Mouse (Mus musculus) erythroblast, embryonic 14.5 days (primary cell): Measurements from ENCODE around the gene Mad2l2.

Experiments used
- GATA1 ChIP-seq: IDR thresholded peaks from 2 replicates; pipeline ENCODE4 v1.6.1; 2012; ENCODE audit warnings: low read length, inconsistent platforms, mixed read lengths
- TAL1 ChIP-seq: IDR thresholded peaks from 3 replicates; pipeline ENCODE4 v1.6.1; 2012; ENCODE audit warnings: low read length, inconsistent platforms, mixed read lengths

GRCm38 (mm10) chr4:148098666-148099065 is 31.5 kb upstream of the Mad2l2 start:
- TF ChIP-seq TAL1 (no peak), GATA1 (no peak)
